Mouse (Mus musculus): ENCODE data around the gene Tfrc. TPM values are rescaled to one million over a fixed set of nuclear protein-coding genes. Genes with fewer than 3 reads are reported as not detected.

Tfrc gene
- 50.5 and 53.8 TPM in 2 replicates for polyA plus RNA-seq (2015; fragmentation: Nextera tagmentation; extraction: Ambion mirVana)

- H3K4me3 ChIP-seq: peak within 1 kb of the TSS; percentile 69
- H3K36me3 ChIP-seq: no peaks in the 10 kb centered on the region
- peak within 1 kb of the TSS; percentile 90 for H3K4me2 ChIP-seq
- ATAC-seq (ENCODE audit: borderline replicate concordance, extremely low read depth, low FRiP score, low TSS enrichment): peak; percentile 98
- H3K27ac ChIP-seq: peak within 1 kb of the TSS; percentile 82
- peak within 1 kb of the TSS; percentile 59 for H3K9ac ChIP-seq
- no peaks in the 10 kb centered on the region for H3K9me3 ChIP-seq
- peaks cover 10% of the 10 kb centered on the region; the same call in 1 of the 2 replicates for H3K4me1 ChIP-seq
- H3K27me3 ChIP-seq: no peaks in the 10 kb centered on the region
- WGBS: under 1% methylated on average over 73 of the region's 73 CpGs
Observed at GRCm38 (mm10) chr16:32608712-32609400, at the start of gene Tfrc. TSS of gene Tfrc (plus strand) at chr16:32608920.

GRCm38 (mm10) chr16:32559493-32559892 lies 49.2 kb upstream of the Tfrc start:
- H3K4me1 ChIP-seq: no peaks in the 10 kb centered on the region
- ATAC-seq (ENCODE audit: borderline replicate concordance, extremely low read depth, low FRiP score, low TSS enrichment): no peak
- H3K27ac ChIP-seq: no peak overlapping the region
- 61% methylated on average over 4 of the region's 4 CpGs for WGBS
- H3K4me2 ChIP-seq: no peak overlapping the region
- H3K9me3 ChIP-seq: no peaks in the 10 kb centered on the region
- no peaks in the 10 kb centered on the region for H3K27me3 ChIP-seq
- H3K9ac ChIP-seq: no peak overlapping the region
- no peak overlapping the region for H3K4me3 ChIP-seq
- H3K36me3 ChIP-seq: no peaks in the 10 kb centered on the region

- ATAC-seq (ENCODE audit: borderline replicate concordance, extremely low read depth, low FRiP score, low TSS enrichment): no peak
- peak overlapping the region; percentile 39; the same call in 1 of the 2 replicates for H3K27ac ChIP-seq
- no peaks in the 10 kb centered on the region for H3K4me1 ChIP-seq
- 56% methylated on average over 5 of the region's 5 CpGs for WGBS
- no peak overlapping the region for H3K9ac ChIP-seq
- no peak overlapping the region for H3K4me3 ChIP-seq
- H3K9me3 ChIP-seq: no peaks in the 10 kb centered on the region
- no peaks in the 10 kb centered on the region for H3K36me3 ChIP-seq
- no peak overlapping the region for H3K4me2 ChIP-seq
- H3K27me3 ChIP-seq: no peaks in the 10 kb centered on the region
Observed at GRCm38 (mm10) chr16:32563056-32563793, 45.5 kb upstream of the Tfrc start.

GRCm38 (mm10) chr16:32567282-32567681 lies 41.4 kb upstream of the Tfrc start:
- H3K4me2 ChIP-seq: no peak overlapping the region
- H3K4me3 ChIP-seq: no peak overlapping the region
- H3K4me1 ChIP-seq: no peaks in the 10 kb centered on the region
- 43% methylated on average over 4 of the region's 4 CpGs for WGBS
- H3K36me3 ChIP-seq: no peaks in the 10 kb centered on the region
- H3K27me3 ChIP-seq: no peaks in the 10 kb centered on the region
- ATAC-seq (ENCODE audit: borderline replicate concordance, extremely low read depth, low FRiP score, low TSS enrichment): no peak
- no peaks in the 10 kb centered on the region for H3K9me3 ChIP-seq
- no peak overlapping the region for H3K9ac ChIP-seq
- no peak overlapping the region for H3K27ac ChIP-seq

GRCm38 (mm10) chr16:32568401-32568800 lies 40.3 kb upstream of the Tfrc start:
- Histone ChIP-seq H3K4me2 (no peak overlapping the region), H3K27ac (no peak overlapping the region), H3K9me3 (no peaks in the 10 kb centered on the region), H3K27me3 (no peaks in the 10 kb centered on the region), H3K9ac (no peak overlapping the region), H3K4me1 (no peaks in the 10 kb centered on the region), H3K4me3 (no peak overlapping the region), H3K36me3 (no peaks in the 10 kb centered on the region)
- no peak for ATAC-seq (ENCODE audit: borderline replicate concordance, extremely low read depth, low FRiP score, low TSS enrichment)
- 54% methylated on average over 6 of the region's 6 CpGs for WGBS

GRCm38 (mm10) chr16:32570042-32570441 lies 38.7 kb upstream of the Tfrc start:
- H3K9me3 ChIP-seq: no peaks in the 10 kb centered on the region
- no peak for ATAC-seq (ENCODE audit: borderline replicate concordance, extremely low read depth, low FRiP score, low TSS enrichment)
- H3K4me1 ChIP-seq: no peaks in the 10 kb centered on the region
- H3K27me3 ChIP-seq: no peaks in the 10 kb centered on the region
- no peak overlapping the region for H3K9ac ChIP-seq
- H3K36me3 ChIP-seq: no peaks in the 10 kb centered on the region
- no peak overlapping the region for H3K4me3 ChIP-seq
- 78% methylated on average over 3 of the region's 3 CpGs for WGBS
- no peak overlapping the region for H3K27ac ChIP-seq
- H3K4me2 ChIP-seq: no peak overlapping the region

GRCm38 (mm10) chr16:32572528-32572927 lies 36.2 kb upstream of the Tfrc start:
- WGBS: 78% methylated on average over 4 of the region's 4 CpGs
- no peak overlapping the region for H3K4me3 ChIP-seq
- H3K36me3 ChIP-seq: no peaks in the 10 kb centered on the region
- no peaks in the 10 kb centered on the region for H3K27me3 ChIP-seq
- no peak overlapping the region for H3K9ac ChIP-seq
- ATAC-seq (ENCODE audit: borderline replicate concordance, extremely low read depth, low FRiP score, low TSS enrichment): no peak
- no peak overlapping the region for H3K4me2 ChIP-seq
- H3K27ac ChIP-seq: no peak overlapping the region
- H3K9me3 ChIP-seq: no peaks in the 10 kb centered on the region
- H3K4me1 ChIP-seq: no peaks in the 10 kb centered on the region

GRCm38 (mm10) chr16:32586482-32586881 lies 22.2 kb upstream of the Tfrc start:
- Histone ChIP-seq H3K27me3 (no peaks in the 10 kb centered on the region), H3K36me3 (no peaks in the 10 kb centered on the region), H3K4me2 (no peak overlapping the region), H3K9me3 (no peaks in the 10 kb centered on the region), H3K4me1 (no peaks in the 10 kb centered on the region), H3K27ac (no peak overlapping the region), H3K4me3 (no peak overlapping the region), H3K9ac (no peak overlapping the region)
- no peak for ATAC-seq (ENCODE audit: borderline replicate concordance, extremely low read depth, low FRiP score, low TSS enrichment)
- 80% methylated on average over 4 of the region's 4 CpGs for WGBS

GRCm38 (mm10) chr16:32588568-32588967 lies 20.2 kb upstream of the Tfrc start:
- Histone ChIP-seq H3K4me3 (no peak overlapping the region), H3K27me3 (no peaks in the 10 kb centered on the region), H3K36me3 (no peaks in the 10 kb centered on the region), H3K9ac (no peak overlapping the region), H3K9me3 (no peaks in the 10 kb centered on the region), H3K4me2 (no peak overlapping the region), H3K4me1 (no peaks in the 10 kb centered on the region), H3K27ac (no peak overlapping the region)
- no peak for ATAC-seq (ENCODE audit: borderline replicate concordance, extremely low read depth, low FRiP score, low TSS enrichment)
- 82% methylated on average over 3 of the region's 3 CpGs for WGBS

GRCm38 (mm10) chr16:32591521-32591920 lies 17.2 kb upstream of the Tfrc start:
- H3K36me3 ChIP-seq: no peaks in the 10 kb centered on the region
- H3K9ac ChIP-seq: no peak overlapping the region
- no peak overlapping the region for H3K27ac ChIP-seq
- H3K27me3 ChIP-seq: no peaks in the 10 kb centered on the region
- H3K9me3 ChIP-seq: no peaks in the 10 kb centered on the region
- 83% methylated on average over 8 of the region's 8 CpGs for WGBS
- H3K4me2 ChIP-seq: no peak overlapping the region
- ATAC-seq (ENCODE audit: borderline replicate concordance, extremely low read depth, low FRiP score, low TSS enrichment): no peak
- H3K4me3 ChIP-seq: no peak overlapping the region
- H3K4me1 ChIP-seq: no peaks in the 10 kb centered on the region

GRCm38 (mm10) chr16:32593283-32593805 lies 15.4 kb upstream of the Tfrc start:
- Histone ChIP-seq H3K27ac (no peak overlapping the region), H3K4me1 (peaks cover 5% of the 10 kb centered on the region; the same call in 1 of the 2 replicates), H3K4me3 (no peak overlapping the region), H3K9ac (no peak overlapping the region), H3K9me3 (no peaks in the 10 kb centered on the region), H3K36me3 (no peaks in the 10 kb centered on the region), H3K4me2 (no peak overlapping the region), H3K27me3 (no peaks in the 10 kb centered on the region)
- WGBS: 77% methylated on average over 5 of the region's 5 CpGs
- ATAC-seq (ENCODE audit: borderline replicate concordance, extremely low read depth, low FRiP score, low TSS enrichment): no peak

GRCm38 (mm10) chr16:32593916-32594315 lies 14.8 kb upstream of the Tfrc start:
- H3K9me3 ChIP-seq: no peaks in the 10 kb centered on the region
- H3K4me3 ChIP-seq: no peak overlapping the region
- H3K27me3 ChIP-seq: no peaks in the 10 kb centered on the region
- no peak overlapping the region for H3K27ac ChIP-seq
- 70% methylated on average over 5 of the region's 5 CpGs for WGBS
- peaks cover 5% of the 10 kb centered on the region; the same call in 1 of the 2 replicates for H3K4me1 ChIP-seq
- no peak for ATAC-seq (ENCODE audit: borderline replicate concordance, extremely low read depth, low FRiP score, low TSS enrichment)
- no peaks in the 10 kb centered on the region for H3K36me3 ChIP-seq
- H3K9ac ChIP-seq: no peak overlapping the region
- no peak overlapping the region for H3K4me2 ChIP-seq

All from lung, embryonic 15.5 days (tissue).